Mouse (Mus musculus) neural tube, embryonic 15.5 days (tissue): ENCODE measurements around the gene Itpkc. TPM values are rescaled to one million over a fixed set of nuclear protein-coding genes. Genes with fewer than 3 reads are reported as not detected.

ENCODE experiments used
- ATAC-seq: fragments of 200-750 bp; cut with Nextera tagmentation; 2 replicates; pipeline ENCODE4 v1.8.0; 2017; ENCODE audit warnings: mild to moderate bottlenecking, moderate TSS enrichment, moderate library complexity; ENCODE audit not compliant: low FRiP score
- H3K27ac ChIP-seq: fragments of 300-500 bp; sonication (generic); replicated peaks from 2 replicates; pipeline ENCODE4 v1.5.1; 2015; ENCODE audit warnings: mild to moderate bottlenecking, inconsistent platforms
- H3K27me3 ChIP-seq: fragments of 300-500 bp; sonication (generic); replicated peaks from 2 replicates; pipeline ENCODE4 v1.6.1; 2015; ENCODE audit warnings: inconsistent platforms
- H3K36me3 ChIP-seq: fragments of 300-500 bp; sonication (generic); 2 replicates; pipeline ENCODE4 v1.6.1; 2015; ENCODE audit warnings: inconsistent platforms
- H3K4me1 ChIP-seq: fragments of 300-500 bp; sonication (generic); 2 replicates; pipeline ENCODE4 v1.6.1; 2015; ENCODE audit warnings: inconsistent platforms
- H3K4me2 ChIP-seq: fragments of 300-500 bp; sonication (generic); 2 replicates; pipeline ENCODE4 v1.6.1; 2015; ENCODE audit warnings: inconsistent platforms, mild to moderate bottlenecking, moderate library complexity
- H3K4me3 ChIP-seq: fragments of 300-500 bp; sonication (generic); replicated peaks from 2 replicates; pipeline ENCODE4 v1.5.1; 2015; ENCODE audit warnings: mild to moderate bottlenecking, inconsistent platforms
- H3K9ac ChIP-seq: fragments of 300-500 bp; sonication (generic); replicated peaks from 2 replicates; pipeline ENCODE4 v1.6.1; 2015; ENCODE audit warnings: mild to moderate bottlenecking, inconsistent platforms
- H3K9me3 ChIP-seq: fragments of 300-500 bp; sonication (generic); replicated peaks from 2 replicates; pipeline ENCODE4 v1.6.1; 2016; ENCODE audit warnings: inconsistent platforms
- WGBS: fragments of 180-500 bp; shearing (Covaris S2); methylation state at CpG from one replicate; pipeline ENCODE4 v1.1.7; 2015; ENCODE audit warnings: mixed read lengths; 5-methylcytosine and 5-hydroxymethylcytosine counted together
- polyA plus RNA-seq: library from polyadenylated mRNA; unstranded; fragments of >200 nt; fragmentation: Nextera tagmentation; extraction: Ambion mirVana; gene quantifications from 2 replicates; pipeline ENCODE4 v1.2.1, GENCODE M21; 2015

Itpkc gene
- 5.9 and 6.1 TPM in 2 replicates for polyA plus RNA-seq

DNA sequence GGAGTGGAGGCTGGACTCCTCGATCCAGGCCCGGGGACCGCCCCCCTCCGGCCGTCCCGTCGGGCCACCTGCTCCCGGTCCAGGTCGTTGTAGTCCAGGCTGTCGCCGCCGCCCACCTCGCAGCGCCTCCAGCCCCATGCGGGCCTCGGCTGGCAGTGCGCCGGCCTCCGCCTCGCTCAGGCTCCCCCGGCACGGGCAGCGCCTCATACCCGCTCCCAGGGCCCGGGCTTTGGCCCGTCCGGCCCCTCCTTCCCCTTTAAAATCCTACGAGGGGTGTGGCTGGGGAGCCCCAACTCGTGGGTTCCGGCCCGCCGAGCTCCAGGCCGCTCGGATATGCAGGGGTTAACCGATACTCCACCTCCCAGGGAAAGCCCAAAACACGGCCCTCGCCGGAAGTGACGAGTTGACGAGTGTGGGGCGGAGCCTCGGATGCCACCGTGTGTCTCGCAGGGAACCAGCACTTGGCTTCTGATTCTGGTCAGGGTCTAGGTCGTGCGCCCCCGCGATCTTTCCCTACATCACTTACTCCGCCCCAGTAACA is at the start of gene Itpkc:
Itpkc (minus strand) TSS at position 381 of the 541 bp plus-strand sequence.
- Histone ChIP-seq H3K4me1 (peaks cover 58% of the 10 kb centered on the region), H3K27ac (peak within 1 kb of the TSS; percentile 91), H3K4me3 (peak within 1 kb of the TSS; percentile 87), H3K9me3 (no peaks in the 10 kb centered on the region), H3K4me2 (peak within 1 kb of the TSS; percentile 89), H3K27me3 (no peaks in the 10 kb centered on the region), H3K9ac (peak within 1 kb of the TSS; percentile 88), H3K36me3 (no peaks in the 10 kb centered on the region)
- ATAC-seq: peak; percentile 87
- WGBS: under 1% methylated on average over 48 of the region's 49 CpGs

DNA sequence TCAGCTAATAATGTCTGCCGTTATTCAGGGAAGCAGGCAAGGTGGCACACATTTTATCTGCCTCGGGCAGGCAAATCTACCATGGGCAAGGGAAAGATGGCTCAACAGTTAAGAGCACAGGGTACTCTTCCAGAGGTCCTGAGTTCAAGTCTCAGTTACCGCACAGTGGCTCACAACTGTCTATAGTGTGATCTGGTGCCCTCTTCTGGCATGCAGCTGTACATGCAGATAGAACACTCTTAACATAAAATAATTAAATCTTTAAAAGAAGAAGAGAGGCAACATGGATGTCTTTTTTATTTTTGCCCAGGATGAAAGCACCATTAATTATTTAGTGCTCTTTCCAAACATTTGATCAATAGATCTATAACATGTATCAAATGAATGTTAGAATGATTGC is 48.7 kb upstream of the Itpkc start:
- Histone ChIP-seq H3K27ac (no peak overlapping the region), H3K4me3 (no peak overlapping the region), H3K9ac (no peak overlapping the region), H3K4me2 (no peak overlapping the region), H3K36me3 (peaks cover 85% of the 10 kb centered on the region), H3K4me1 (no peaks in the 10 kb centered on the region), H3K27me3 (no peaks in the 10 kb centered on the region), H3K9me3 (no peaks in the 10 kb centered on the region)
- 94% methylated on average over 3 of the region's 3 CpGs for WGBS
- ATAC-seq: no peak

DNA sequence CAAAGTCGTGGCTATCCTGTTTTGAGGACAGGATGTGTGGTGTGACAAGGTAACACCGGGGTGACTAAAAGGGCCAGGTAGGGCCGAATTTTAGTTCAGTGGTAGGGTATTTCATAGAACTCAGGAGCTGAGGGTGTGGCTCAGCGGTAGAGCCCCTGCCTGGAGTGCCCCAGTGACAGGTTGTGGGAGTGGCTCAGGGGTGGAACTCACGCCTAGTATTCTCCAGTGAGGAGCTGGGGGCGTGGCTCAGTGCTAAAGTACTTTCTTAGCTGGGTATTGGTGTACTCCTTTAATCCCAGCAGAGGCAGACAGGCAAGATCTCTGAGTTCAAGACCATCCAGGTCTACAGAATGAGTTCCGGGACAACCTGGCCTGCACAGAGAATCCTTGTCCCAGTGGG is 47.6 kb upstream of the Itpkc start:
- H3K27ac ChIP-seq: no peak overlapping the region
- H3K36me3 ChIP-seq: peaks cover 85% of the 10 kb centered on the region
- H3K4me1 ChIP-seq: no peaks in the 10 kb centered on the region
- no peak overlapping the region for H3K9ac ChIP-seq
- WGBS: 57% methylated on average over 7 of the region's 7 CpGs
- no peaks in the 10 kb centered on the region for H3K9me3 ChIP-seq
- H3K4me2 ChIP-seq: no peak overlapping the region
- H3K27me3 ChIP-seq: no peaks in the 10 kb centered on the region
- H3K4me3 ChIP-seq: no peak overlapping the region
- ATAC-seq: no peak

DNA sequence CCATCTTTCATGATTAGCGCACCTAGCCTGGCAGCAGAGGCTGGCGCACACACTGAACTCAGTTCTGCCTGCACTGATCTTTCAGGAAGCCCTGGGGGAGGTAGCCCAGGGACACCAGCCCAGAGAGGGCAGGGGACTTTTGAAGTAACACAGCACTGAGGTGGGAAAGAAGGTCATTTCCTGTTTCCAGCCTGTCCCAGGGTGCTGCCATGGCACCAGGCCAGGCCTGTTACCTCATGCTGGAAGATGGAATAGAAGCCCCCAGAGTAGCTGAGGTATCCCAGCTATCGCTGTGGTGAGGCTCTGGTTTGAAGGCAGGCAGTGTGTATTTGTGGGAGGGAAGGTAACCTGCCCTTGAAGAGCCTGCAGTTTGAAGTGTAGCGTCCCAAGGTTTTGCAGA is 46.5 kb upstream of the Itpkc start:
- Histone ChIP-seq H3K4me2 (no peak overlapping the region), H3K4me1 (no peaks in the 10 kb centered on the region), H3K4me3 (no peak overlapping the region), H3K36me3 (peaks cover 88% of the 10 kb centered on the region), H3K9ac (no peak overlapping the region), H3K27ac (no peak overlapping the region), H3K9me3 (no peaks in the 10 kb centered on the region), H3K27me3 (no peaks in the 10 kb centered on the region)
- no peak for ATAC-seq
- 92% methylated on average over 4 of the region's 4 CpGs for WGBS

DNA sequence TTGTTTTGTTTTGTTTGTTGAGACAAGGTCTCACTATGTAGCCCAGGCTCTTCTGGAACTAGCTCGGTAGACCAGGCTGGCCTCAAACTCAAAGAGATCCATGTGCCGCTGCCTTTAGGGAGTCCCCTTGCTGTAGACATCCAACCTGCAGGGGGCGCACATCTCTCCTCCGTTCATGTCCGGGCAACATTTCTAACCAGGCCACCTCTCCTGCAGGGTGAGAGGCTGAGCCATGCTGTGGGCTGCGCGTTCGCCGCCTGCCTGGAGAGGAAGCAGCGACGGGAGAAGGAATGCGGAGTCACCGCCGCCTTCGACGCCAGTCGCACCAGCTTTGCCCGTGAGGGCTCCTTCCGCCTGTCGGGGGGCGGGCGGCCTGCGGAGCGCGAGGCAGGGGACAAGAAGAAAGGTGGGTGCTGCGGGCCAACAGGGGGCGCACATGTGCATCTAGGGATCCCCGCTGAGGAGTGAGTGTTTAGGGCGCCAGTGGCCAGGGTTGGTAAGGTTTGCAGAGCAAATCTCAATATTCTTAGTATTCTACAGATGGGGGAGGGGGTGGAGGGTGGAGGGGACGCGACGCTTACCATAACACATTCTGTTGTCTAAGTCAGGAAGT is 45.4 kb upstream of the Itpkc start:
- Histone ChIP-seq H3K4me1 (no peaks in the 10 kb centered on the region), H3K27me3 (no peaks in the 10 kb centered on the region), H3K27ac (no peak overlapping the region), H3K9ac (no peak overlapping the region), H3K4me2 (no peak overlapping the region; the same call in 1 of the 2 replicates), H3K4me3 (no peak overlapping the region), H3K36me3 (peaks cover 88% of the 10 kb centered on the region), H3K9me3 (no peaks in the 10 kb centered on the region)
- no peak for ATAC-seq
- WGBS: 54% methylated on average over 32 of the region's 32 CpGs

DNA sequence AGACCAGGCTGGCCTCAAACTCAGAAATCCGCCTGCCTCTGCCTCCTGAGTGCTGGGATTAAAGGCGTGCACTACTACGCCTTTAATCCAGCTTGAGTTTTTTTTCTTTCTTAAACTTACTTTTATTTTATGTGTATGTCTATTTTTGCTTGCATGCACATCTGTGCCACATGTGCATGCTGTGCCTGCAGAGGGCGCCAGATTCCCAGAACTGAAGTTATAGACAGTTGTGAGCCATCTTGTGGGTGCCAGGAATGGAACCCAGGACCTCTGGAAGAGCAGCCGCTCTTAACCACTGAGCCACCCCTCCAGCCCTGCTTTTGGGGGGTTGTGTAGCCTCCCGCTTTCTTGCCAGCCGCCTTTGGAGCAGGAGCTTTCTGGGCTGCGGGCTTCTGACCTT is 43.0 kb upstream of the Itpkc start:
- H3K9me3 ChIP-seq: no peaks in the 10 kb centered on the region
- WGBS: 87% methylated on average over 8 of the region's 8 CpGs
- no peak overlapping the region for H3K4me2 ChIP-seq
- H3K4me3 ChIP-seq: no peak overlapping the region
- H3K9ac ChIP-seq: no peak overlapping the region
- no peak overlapping the region for H3K27ac ChIP-seq
- H3K4me1 ChIP-seq: no peaks in the 10 kb centered on the region
- H3K36me3 ChIP-seq: peaks cover 85% of the 10 kb centered on the region
- no peak for ATAC-seq
- H3K27me3 ChIP-seq: no peaks in the 10 kb centered on the region

DNA sequence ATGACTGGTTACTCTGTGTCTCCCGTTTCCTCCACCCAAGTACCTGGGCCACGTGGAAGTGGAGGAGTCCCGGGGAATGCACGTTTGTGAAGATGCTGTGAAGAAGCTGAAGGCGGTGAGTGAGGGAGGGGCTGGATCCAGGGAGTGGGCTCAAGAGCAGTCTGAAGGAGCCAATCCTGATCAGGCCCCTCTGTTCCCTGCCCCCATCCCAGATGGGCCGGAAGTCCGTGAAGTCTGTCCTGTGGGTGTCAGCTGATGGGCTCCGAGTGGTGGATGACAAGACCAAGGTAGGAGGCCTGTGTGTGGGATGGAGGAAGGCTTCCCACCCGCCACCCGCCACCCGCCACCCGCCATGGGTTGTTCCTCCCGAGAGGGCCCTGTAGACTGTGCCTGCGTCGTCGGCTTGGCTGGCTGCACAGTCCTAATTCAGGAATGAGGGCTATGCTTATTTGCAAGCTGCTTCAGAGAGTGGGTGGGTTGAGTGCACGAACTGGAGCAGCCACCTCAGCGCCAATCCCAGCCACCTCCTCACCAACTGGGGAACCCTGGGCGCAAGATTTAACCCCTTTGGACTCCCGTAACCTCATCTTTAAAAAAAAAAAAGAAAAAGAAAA is 38.2 kb upstream of the Itpkc start:
- H3K9ac ChIP-seq: no peak overlapping the region
- no peak overlapping the region for H3K4me3 ChIP-seq
- peaks cover 93% of the 10 kb centered on the region for H3K36me3 ChIP-seq
- no peak overlapping the region for H3K27ac ChIP-seq
- H3K9me3 ChIP-seq: no peaks in the 10 kb centered on the region
- H3K27me3 ChIP-seq: no peaks in the 10 kb centered on the region
- H3K4me1 ChIP-seq: peaks cover 4% of the 10 kb centered on the region
- no peak for ATAC-seq
- H3K4me2 ChIP-seq: no peak overlapping the region
- WGBS: 79% methylated on average over 20 of the region's 20 CpGs

DNA sequence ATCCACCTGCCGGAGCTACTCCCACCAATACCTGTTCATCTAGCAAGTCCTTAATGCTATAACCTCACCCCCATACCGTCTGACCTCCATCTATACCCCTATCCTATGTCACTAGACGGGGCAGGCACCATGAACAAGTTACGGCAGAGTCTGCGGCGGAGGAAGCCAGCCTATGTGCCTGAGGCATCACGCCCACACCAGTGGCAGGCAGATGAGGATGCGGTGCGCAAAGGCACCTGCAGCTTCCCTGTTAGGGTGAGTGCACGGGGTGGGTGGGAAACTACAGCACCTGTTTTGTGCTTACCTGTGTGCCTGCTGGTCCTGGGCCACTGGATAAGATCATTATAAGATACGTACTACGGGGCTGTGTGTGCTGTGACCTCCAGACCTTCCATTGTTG is 36.3 kb upstream of the Itpkc start:
- Histone ChIP-seq H3K4me3 (no peak overlapping the region), H3K27me3 (no peaks in the 10 kb centered on the region), H3K9me3 (no peaks in the 10 kb centered on the region), H3K9ac (no peak overlapping the region), H3K36me3 (peaks cover 75% of the 10 kb centered on the region), H3K27ac (no peak overlapping the region), H3K4me1 (peaks cover 21% of the 10 kb centered on the region), H3K4me2 (no peak overlapping the region)
- no peak for ATAC-seq
- 94% methylated on average over 12 of the region's 12 CpGs for WGBS

DNA sequence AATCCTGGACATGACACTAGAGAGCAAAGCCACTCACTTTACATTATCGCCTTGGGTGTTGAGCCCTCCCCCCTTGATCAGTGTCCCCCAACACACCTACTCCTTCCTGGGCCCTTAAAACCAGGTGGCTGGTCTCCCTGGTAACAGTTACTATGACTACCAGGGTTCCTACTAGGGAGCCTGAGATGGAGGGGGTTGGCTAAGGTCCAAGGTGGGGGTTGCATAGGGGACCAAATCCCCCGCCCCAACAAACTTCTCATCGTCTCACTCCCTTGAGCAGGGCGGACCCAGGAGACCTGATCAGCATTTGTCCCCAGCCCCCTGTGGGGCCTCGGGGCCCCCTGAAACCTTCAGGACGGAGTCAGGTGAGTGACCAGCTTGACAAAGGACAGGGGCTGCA is 33.4 kb upstream of the Itpkc start:
- Histone ChIP-seq H3K27ac (no peak overlapping the region), H3K9ac (no peak overlapping the region), H3K9me3 (no peaks in the 10 kb centered on the region), H3K4me3 (no peak overlapping the region), H3K4me1 (peaks cover 38% of the 10 kb centered on the region), H3K27me3 (no peaks in the 10 kb centered on the region), H3K4me2 (no peak overlapping the region), H3K36me3 (peaks cover 48% of the 10 kb centered on the region)
- WGBS: 77% methylated on average over 6 of the region's 6 CpGs
- ATAC-seq: no peak

DNA sequence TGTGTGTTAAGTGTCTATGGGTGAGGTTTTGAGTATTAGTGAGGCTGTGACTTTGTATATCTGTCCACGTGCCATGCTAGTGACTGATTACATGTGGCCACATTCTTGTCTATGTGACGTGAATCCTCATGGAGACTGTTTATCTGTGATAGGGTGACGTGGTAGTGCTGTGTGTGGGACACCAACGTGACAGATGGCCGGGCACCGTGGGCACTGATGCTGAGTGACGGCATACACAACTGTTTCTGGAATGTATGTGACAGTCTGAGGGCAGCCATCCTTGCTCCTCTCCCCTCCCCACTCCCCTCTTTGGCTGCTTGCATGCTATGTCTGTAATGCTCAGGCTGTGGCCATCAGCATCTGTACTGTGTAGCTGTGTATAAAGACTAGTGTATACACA is 32.4 kb upstream of the Itpkc start:
- H3K27ac ChIP-seq: 0 out of 2 replicates have a peak overlapping the region, but pooled peaks have one; percentile 23
- peak overlapping the region; percentile 72 for H3K4me3 ChIP-seq
- H3K9ac ChIP-seq: 0 out of 2 replicates have a peak overlapping the region, but pooled peaks have one; percentile 10
- peaks cover 46% of the 10 kb centered on the region for H3K4me1 ChIP-seq
- no peaks in the 10 kb centered on the region for H3K9me3 ChIP-seq
- no peak for ATAC-seq
- peak overlapping the region; percentile 84 for H3K4me2 ChIP-seq
- H3K36me3 ChIP-seq: peaks cover 38% of the 10 kb centered on the region
- WGBS: 48% methylated on average over 7 of the region's 7 CpGs
- no peaks in the 10 kb centered on the region for H3K27me3 ChIP-seq

DNA sequence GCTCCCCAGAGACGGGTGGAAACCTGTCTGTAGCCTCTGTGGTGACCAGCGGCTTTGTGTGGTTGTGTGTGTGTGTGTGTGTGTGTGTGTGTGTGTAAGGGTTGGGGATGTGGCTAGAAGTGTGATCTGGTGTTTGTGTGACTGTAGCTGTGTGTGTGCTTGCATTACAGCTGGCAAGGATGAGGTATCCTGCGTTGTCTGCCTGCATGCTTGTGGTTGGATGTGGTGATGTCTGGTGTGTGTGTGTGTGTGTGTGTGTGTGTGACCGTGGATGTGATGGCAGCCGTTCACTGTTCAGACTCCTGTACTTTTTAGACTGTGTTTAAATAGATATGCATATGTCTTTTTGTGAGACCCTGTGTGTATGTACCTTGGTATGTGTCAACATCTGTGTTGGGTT is 31.3 kb upstream of the Itpkc start:
- peak; percentile 10; the same call in 1 of the 2 replicates for ATAC-seq
- Histone ChIP-seq H3K27ac (peak overlapping the region; percentile 90), H3K9ac (peak overlapping the region; percentile 87), H3K27me3 (no peaks in the 10 kb centered on the region), H3K4me3 (peak overlapping the region; percentile 72), H3K4me2 (peak overlapping the region; percentile 84), H3K4me1 (peaks cover 46% of the 10 kb centered on the region), H3K9me3 (no peaks in the 10 kb centered on the region), H3K36me3 (peaks cover 28% of the 10 kb centered on the region)
- 15% methylated on average over 5 of the region's 5 CpGs for WGBS

DNA sequence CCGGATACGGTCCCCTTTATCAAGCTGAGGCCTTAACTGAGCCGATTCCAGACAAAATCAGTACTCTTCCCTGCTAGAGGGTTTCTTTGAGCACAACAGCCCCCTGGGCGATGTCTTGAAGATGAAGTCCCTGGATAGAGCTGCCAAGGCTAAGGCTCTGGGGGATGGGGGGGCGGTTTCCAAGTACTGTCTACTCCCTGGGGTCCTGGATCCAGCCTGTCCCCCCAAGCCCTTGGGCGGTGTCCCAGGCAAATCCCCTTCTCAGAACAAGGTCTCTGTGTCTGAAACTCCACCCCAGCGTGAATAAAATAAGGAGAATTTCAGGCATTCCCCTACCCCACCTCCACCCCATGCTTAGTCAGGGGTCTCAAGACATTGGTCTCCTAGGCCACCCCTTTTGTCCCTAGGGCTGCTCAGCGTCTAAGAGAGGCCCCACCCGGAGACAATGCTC is 30.8 kb upstream of the Itpkc start:
- Histone ChIP-seq H3K9me3 (no peaks in the 10 kb centered on the region), H3K4me2 (peak overlapping the region; percentile 84), H3K4me1 (peaks cover 46% of the 10 kb centered on the region), H3K27me3 (no peaks in the 10 kb centered on the region), H3K36me3 (peaks cover 23% of the 10 kb centered on the region), H3K27ac (peak overlapping the region; percentile 90), H3K9ac (peak overlapping the region; percentile 87), H3K4me3 (peak overlapping the region; percentile 72)
- 5% methylated on average over 9 of the region's 9 CpGs for WGBS
- peak; percentile 22 for ATAC-seq
